22 mouse cellular contexts compared by ENCODE assay signal in the genomic region with DNA sequence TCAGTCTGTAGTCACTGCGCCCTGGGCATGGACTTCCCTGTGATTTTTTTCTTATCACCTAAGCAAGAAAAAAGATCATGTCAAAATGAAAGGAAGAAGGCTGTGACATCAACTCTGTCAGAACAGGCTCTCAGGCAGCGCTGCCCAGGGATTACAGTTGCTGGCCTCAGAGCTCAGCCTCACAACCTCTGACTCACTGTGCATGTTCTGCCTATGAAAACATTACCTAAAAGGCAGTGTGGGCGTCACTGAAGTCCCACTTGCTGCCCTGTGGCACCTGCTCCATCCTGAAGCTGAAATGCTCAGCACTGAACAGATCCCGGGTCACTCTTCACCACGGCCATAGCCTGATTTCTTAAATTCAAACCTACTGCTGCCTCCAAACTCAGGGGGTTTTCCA. TPM values are rescaled to one million over a fixed set of nuclear protein-coding genes. Genes with fewer than 3 reads are reported as not detected.
DNase-seq lines count a peak whose midpoint lies in the region; ATAC-seq lines count a peak whose summit lies in the region.
"Had no signal": no experiment of that assay in that cellular context is flagged by ENCODE, and none has a peak within 500 bp of the region (broad histone marks: within the 10 kb centered on the region; RNA-seq: fewer than 3 reads in every experiment).

No protein-coding gene starts in this region.

- H3K9ac ChIP-seq in liver, embryonic 16.5 days (ENCODE audit: low read depth, low read length): no peak overlapping the region; the same call in 1 of the 2 replicates
- no peak overlapping the region for H3K9ac ChIP-seq in kidney, embryonic 16.5 days (replicated peaks; ENCODE audit: low read length)
- H3K9ac ChIP-seq: embryonic facial prominence, embryonic 13.5 days; forebrain, embryonic 13.5 days; forebrain, postnatal 0 days; heart, embryonic 12.5 days; hindbrain, embryonic 14.5 days had no signal

- no peak for ATAC-seq in liver, embryonic 16.5 days (ENCODE audit: low read depth)
- ATAC-seq in kidney, embryonic 16.5 days (ENCODE audit: low FRiP score, low TSS enrichment): no peak
- ATAC-seq: activated CD4-positive, CD25-positive, alpha-beta regulatory T cell, adult 4 months; forebrain, embryonic 13.5 days; forebrain, postnatal 0 days; Patski had no signal

- H3K4me3 ChIP-seq in liver, embryonic 16.5 days (ENCODE audit: low read depth, low read length): no peak overlapping the region
- no peak overlapping the region for H3K4me3 ChIP-seq in kidney, embryonic 16.5 days (ENCODE audit: low read length)
- H3K4me3 ChIP-seq: embryonic facial prominence, embryonic 13.5 days; forebrain, embryonic 13.5 days; heart, adult 2 months; heart, embryonic 12.5 days; hindbrain, embryonic 10.5 days had no signal

- H3K27ac ChIP-seq in liver, embryonic 16.5 days (ENCODE audit: low read length): peak overlapping the region; percentile 98
- no peak overlapping the region for H3K27ac ChIP-seq in kidney, embryonic 16.5 days (ENCODE audit: low read length)
- H3K27ac ChIP-seq: embryonic facial prominence, embryonic 13.5 days; forebrain, embryonic 13.5 days; heart, adult 2 months; hindbrain, embryonic 10.5 days; hindbrain, embryonic 14.5 days had no signal

- peaks cover 45% of the 10 kb centered on the region for H3K36me3 ChIP-seq in liver, embryonic 16.5 days (ENCODE audit: control insufficient read depth, insufficient read depth)
- H3K36me3 ChIP-seq in kidney, embryonic 16.5 days (ENCODE audit: insufficient read depth, low read length): peaks cover 59% of the 10 kb centered on the region

- no peaks in the 10 kb centered on the region for H3K9me3 ChIP-seq in liver, embryonic 16.5 days (replicated peaks; ENCODE audit: control insufficient read depth, low read length)
- H3K9me3 ChIP-seq in kidney, embryonic 16.5 days (ENCODE audit: low read length): no peaks in the 10 kb centered on the region
- H3K9me3 ChIP-seq: embryonic facial prominence, embryonic 13.5 days; forebrain, embryonic 13.5 days; heart, embryonic 12.5 days; hindbrain, embryonic 10.5 days had no signal

- DNase-seq in heart, adult 11 months: peak; percentile 40
- no peak for DNase-seq in heart, adult 8-10 months (ENCODE audit: low spot score)
- peak; percentile 41 for DNase-seq in 3T3-L1 (ENCODE audit: low read depth, low spot score)
- DNase-seq in fat pad, adult 2 months (ENCODE audit: extremely low read depth, low read depth, low spot score): peak; percentile 84
- DNase-seq in kidney, adult 11 months: no peak
- DNase-seq: adrenal gland, postnatal 25 days; cerebellum, adult 11 months; cerebellum, adult 8-10 months; cerebellum, postnatal 14 days; forebrain, postnatal 0 days; gastrocnemius, postnatal 36 days; heart, adult 2 months had no signal

- H3K27me3 ChIP-seq in liver, embryonic 16.5 days (ENCODE audit: control insufficient read depth, insufficient read depth, low read depth, low read length): no peaks in the 10 kb centered on the region
- no peaks in the 10 kb centered on the region for H3K27me3 ChIP-seq in kidney, embryonic 16.5 days (ENCODE audit: insufficient read depth, low read length)
- H3K27me3 ChIP-seq: CH12.LX; embryonic facial prominence, embryonic 13.5 days; forebrain, embryonic 13.5 days; heart, embryonic 12.5 days; Patski had no signal

- H3K4me1 ChIP-seq in liver, embryonic 16.5 days (ENCODE audit: control insufficient read depth, low read depth, low read length): peaks cover 52% of the 10 kb centered on the region
- H3K4me1 ChIP-seq in kidney, embryonic 16.5 days (ENCODE audit: insufficient read depth, low read length): no peaks in the 10 kb centered on the region
- H3K4me1 ChIP-seq: embryonic facial prominence, embryonic 13.5 days; forebrain, embryonic 13.5 days; heart, embryonic 12.5 days; hindbrain, embryonic 10.5 days had no signal

- no peak overlapping the region for H3K4me2 ChIP-seq in liver, embryonic 16.5 days (ENCODE audit: low read depth, low read length)
- H3K4me2 ChIP-seq in kidney, embryonic 16.5 days (replicated peaks; ENCODE audit: low read depth, low read length): no peak overlapping the region
- H3K4me2 ChIP-seq: embryonic facial prominence, embryonic 13.5 days; forebrain, embryonic 13.5 days; heart, embryonic 12.5 days; hindbrain, embryonic 14.5 days had no signal

- 92% methylated on average over 5 of the region's 5 CpGs for WGBS in liver, embryonic 16.5 days (ENCODE audit: insufficient replicate concordance)
- WGBS in kidney, embryonic 16.5 days: 89% methylated on average over 5 of the region's 5 CpGs

RNA-seq across cellular contexts. Expression of a gene that starts 29.6 kb away (rescaled TPM):
- total RNA-seq in heart, adult 8-10 months (2022): 10 to 100 TPM; 48.4 to 55.5 (median 49.6) TPM
- polyA plus RNA-seq in liver, embryonic 16.5 days (2015; fragmentation: Nextera tagmentation; extraction: Ambion mirVana): 51.9 and 61.2 TPM in 2 replicates
- polyA plus RNA-seq in kidney, embryonic 16.5 days (2015; fragmentation: Nextera tagmentation; extraction: Ambion mirVana): 142 and 151 TPM in 2 replicates

RNA-seq across cellular contexts. Expression of a gene that starts 29.9 kb away (rescaled TPM):
- 10 to 100 TPM; 15.7 to 16.7 (median 15.9) TPM for total RNA-seq in heart, adult 8-10 months (2022)
- polyA plus RNA-seq in liver, embryonic 16.5 days (2015; fragmentation: Nextera tagmentation; extraction: Ambion mirVana): 21.9 and 22.8 TPM in 2 replicates
- 41.9 and 44.7 TPM in 2 replicates for polyA plus RNA-seq in kidney, embryonic 16.5 days (2015; fragmentation: Nextera tagmentation; extraction: Ambion mirVana)

RNA-seq across cellular contexts. Expression of a gene that starts 35.1 kb away (rescaled TPM):
- 10 to 100 TPM; 18.7 to 21.4 (median 20.1) TPM for total RNA-seq in heart, adult 8-10 months (2022)
- 30.1 and 30.7 TPM in 2 replicates for polyA plus RNA-seq in liver, embryonic 16.5 days (2015; fragmentation: Nextera tagmentation; extraction: Ambion mirVana)
- 79.5 and 83.1 TPM in 2 replicates for polyA plus RNA-seq in kidney, embryonic 16.5 days (2015; fragmentation: Nextera tagmentation; extraction: Ambion mirVana)

RNA-seq across cellular contexts. Expression of a gene that starts 35.7 kb away (rescaled TPM):
- 10 to 100 TPM; 66.1 to 70.9 (median 68.7) TPM for total RNA-seq in heart, adult 8-10 months (2022)
- polyA plus RNA-seq in liver, embryonic 16.5 days (2015; fragmentation: Nextera tagmentation; extraction: Ambion mirVana): 83.7 and 84.5 TPM in 2 replicates
- 92.6 and 92.7 TPM in 2 replicates for polyA plus RNA-seq in kidney, embryonic 16.5 days (2015; fragmentation: Nextera tagmentation; extraction: Ambion mirVana)

Comparison
In these comparisons a context has a peak if more than half of its experiments do, and no peak if none do; other contexts are left out.
1. DNase-seq: peak in heart, adult 11 months (single experiment), 3T3-L1 (single experiment) and fat pad, adult 2 months (single experiment); none in heart, adult 8-10 months (single experiment) and kidney, adult 11 months (single experiment).